Mouse (Mus musculus) lung, adult 2 months (tissue): ENCODE results near the gene Nras. TPM values are rescaled to one million over a fixed set of nuclear protein-coding genes. Genes with fewer than 3 reads are reported as not detected.

Experiments used
- DNase-seq: peaks from one replicate; pipeline ENCODE4 v3.0.0; 2022
- H3K4me1 ChIP-seq: fragments of 200-500 bp; 2 replicates; pipeline ENCODE4 v1.6.1; 2011; ENCODE audit warnings: low read length; ENCODE audit not compliant: control insufficient read depth, insufficient read depth
- H3K4me3 ChIP-seq: fragments of 200-500 bp; replicated peaks from 2 replicates; pipeline ENCODE3; 2011; ENCODE audit warnings: low read depth, mild to moderate bottlenecking, control low read depth, low read length; ENCODE audit errors: extremely low read depth
- CTCF ChIP-seq: fragments of 200-500 bp; IDR thresholded peaks from 2 replicates; pipeline ENCODE4 v1.5.1; 2011; ENCODE audit warnings: mild to moderate bottlenecking, low read length, control low read depth; ENCODE audit not compliant: insufficient read depth
- POLR2A ChIP-seq: fragments of 200-500 bp; IDR thresholded peaks from 2 replicates; pipeline ENCODE4 v1.6.1; 2011; ENCODE audit warnings: low read depth, mild to moderate bottlenecking, control low read depth, low read length, borderline replicate concordance; ENCODE audit errors: extremely low read depth
- WGBS: fragments of 180-500 bp; shearing (Covaris S2); methylation state at CpG from one replicate; pipeline ENCODE4 v1.1.7; 2018; 5-methylcytosine and 5-hydroxymethylcytosine counted together
- polyA plus RNA-seq: library from polyadenylated mRNA; depleted of rRNA; stranded (reverse); fragments of >200 nt; gene quantifications from 2 replicates; pipeline ENCODE4 v1.2.3, GENCODE M21; 2012; rRNA removed

The Nras gene
- polyA plus RNA-seq, result 14.2 and 28.1 TPM in 2 replicates

GRCm38 (mm10) chr3:103058207-103059157, at the start of gene Nras:
Gene Nras (plus strand): TSS chr3:103058285.
- under 1% methylated on average over 46 of the region's 46 CpGs for WGBS
- DNase-seq, result peak; percentile 96
- H3K4me3 ChIP-seq, result peak within 1 kb of the TSS; percentile 94
- peaks cover 4% of the 10 kb centered on the region for H3K4me1 ChIP-seq
- peak; percentile 56; the same call in 1 of the 2 replicates for TF ChIP-seq POLR2A
- no peak for TF ChIP-seq CTCF

GRCm38 (mm10) chr3:103017350-103017749, 40.7 kb upstream of the Nras start:
- H3K4me1 ChIP-seq, result peaks cover 7% of the 10 kb centered on the region
- H3K4me3 ChIP-seq, result no peak overlapping the region
- DNase-seq, result no peak
- WGBS, result 61% methylated on average over 2 of the region's 2 CpGs
- no peak for TF ChIP-seq CTCF
- no peak for TF ChIP-seq POLR2A

GRCm38 (mm10) chr3:103019462-103019861, 38.6 kb upstream of the Nras start:
- 66% methylated on average over 2 of the region's 2 CpGs for WGBS
- H3K4me3 ChIP-seq, result no peak overlapping the region
- TF ChIP-seq POLR2A, result no peak
- TF ChIP-seq CTCF, result no peak
- peaks cover 7% of the 10 kb centered on the region for H3K4me1 ChIP-seq
- no peak for DNase-seq

GRCm38 (mm10) chr3:103020249-103020942, 37.7 kb upstream of the Nras start, which contains the start of gene Csde1:
Gene Csde1 (plus strand): TSS chr3:103020426.
- DNase-seq, result peak; percentile 97
- Histone ChIP-seq H3K4me3 (peak within 1 kb of the TSS; percentile 98), H3K4me1 (peaks cover 9% of the 10 kb centered on the region)
- peak; percentile 96; the same call in 1 of the 2 replicates for TF ChIP-seq POLR2A
- TF ChIP-seq CTCF, result no peak
- under 1% methylated on average over 55 of the region's 55 CpGs for WGBS

- Histone ChIP-seq H3K4me3 (peak overlapping the region; percentile 98), H3K4me1 (peaks cover 9% of the 10 kb centered on the region)
- under 1% methylated on average over 37 of the region's 37 CpGs for WGBS
- TF ChIP-seq CTCF (no peak), POLR2A (no peak)
- peak; percentile 91 for DNase-seq
Observed at GRCm38 (mm10) chr3:103020943-103021638, 37.0 kb upstream of the Nras start.

- peaks cover 13% of the 10 kb centered on the region for H3K4me1 ChIP-seq
- 71% methylated on average over 1 of the region's 1 CpGs for WGBS
- TF ChIP-seq POLR2A, result no peak
- no peak for TF ChIP-seq CTCF
- no peak overlapping the region for H3K4me3 ChIP-seq
- no peak for DNase-seq
Observed at GRCm38 (mm10) chr3:103026174-103026573, 31.9 kb upstream of the Nras start.

- Histone ChIP-seq H3K4me1 (no peaks in the 10 kb centered on the region), H3K4me3 (no peak overlapping the region)
- no peak for DNase-seq
- WGBS, result 91% methylated on average over 6 of the region's 6 CpGs
- no peak for TF ChIP-seq POLR2A
- TF ChIP-seq CTCF, result no peak
Observed at GRCm38 (mm10) chr3:103040285-103040684, 17.8 kb upstream of the Nras start.

GRCm38 (mm10) chr3:103040861-103041379, 17.2 kb upstream of the Nras start:
- H3K4me3 ChIP-seq, result no peak overlapping the region
- 68% methylated on average over 1 of the region's 1 CpGs for WGBS
- no peak for DNase-seq
- no peaks in the 10 kb centered on the region for H3K4me1 ChIP-seq
- no peak for TF ChIP-seq POLR2A
- TF ChIP-seq CTCF, result no peak

- H3K4me1 ChIP-seq, result peaks cover 4% of the 10 kb centered on the region
- no peak overlapping the region for H3K4me3 ChIP-seq
- DNase-seq, result no peak
- 85% methylated on average over 5 of the region's 5 CpGs for WGBS
- TF ChIP-seq CTCF, result no peak
Observed at GRCm38 (mm10) chr3:103056016-103056595, 2.0 kb upstream of the Nras start.
